Mouse (Mus musculus): ENCODE results near the gene Slc1a5. TPM values are rescaled to one million over a fixed set of nuclear protein-coding genes. Genes with fewer than 3 reads are reported as not detected.
A peak's percentile ranks its signal among the peaks of the same experiment; 100 is the strongest.

The Slc1a5 gene
- polyA plus RNA-seq, 1 experiment: 24.9 TPM

GRCm38 (mm10) chr7:16780076-16780475 lies 1.1 kb upstream of the Slc1a5 start:
- Histone ChIP-seq H3K9me3 (ENCODE audit: control insufficient read depth, low read length) (peaks cover 5% of the 10 kb centered on the region; the same call in 1 of the 2 replicates), H3K27me3 (ENCODE audit: control insufficient read depth) (peaks cover 6% of the 10 kb centered on the region), H3K4me1 (ENCODE audit: control insufficient read depth) (peaks cover 31% of the 10 kb centered on the region), H3K36me3 (ENCODE audit: control insufficient read depth) (peaks cover 34% of the 10 kb centered on the region), H3K4me3 (replicated peaks) (no peak overlapping the region)
- no peak for TF ChIP-seq GATA1 (IDR thresholded peaks at IDR 0.05; ENCODE audit: low read length)
- TF ChIP-seq TAL1 (IDR thresholded peaks at IDR 0.05; ENCODE audit: low read length): no peak

GRCm38 (mm10) chr7:16781555-16781815 lies 345 bp downstream of the Slc1a5 start:
- Histone ChIP-seq H3K9me3 (ENCODE audit: control insufficient read depth, low read length) (peaks cover 5% of the 10 kb centered on the region; the same call in 1 of the 2 replicates), H3K27me3 (ENCODE audit: control insufficient read depth) (no peaks in the 10 kb centered on the region), H3K36me3 (ENCODE audit: control insufficient read depth) (peaks cover 48% of the 10 kb centered on the region), H3K4me3 (replicated peaks) (peak overlapping the region; percentile 90), H3K4me1 (ENCODE audit: control insufficient read depth) (peaks cover 45% of the 10 kb centered on the region)
- TF ChIP-seq GATA1 (IDR thresholded peaks at IDR 0.05; ENCODE audit: low read length) (no peak), TAL1 (IDR thresholded peaks at IDR 0.05; ENCODE audit: low read length) (no peak)

- TF ChIP-seq GATA1 (IDR thresholded peaks at IDR 0.05; ENCODE audit: low read length) (no peak), TAL1 (IDR thresholded peaks at IDR 0.05; ENCODE audit: low read length) (no peak)
- peaks cover 5% of the 10 kb centered on the region; the same call in 1 of the 2 replicates for H3K9me3 ChIP-seq (ENCODE audit: control insufficient read depth, low read length)
- peaks cover 53% of the 10 kb centered on the region for H3K36me3 ChIP-seq (ENCODE audit: control insufficient read depth)
- H3K4me3 ChIP-seq (replicated peaks): peak overlapping the region; percentile 90
- no peaks in the 10 kb centered on the region for H3K27me3 ChIP-seq (ENCODE audit: control insufficient read depth)
- peaks cover 50% of the 10 kb centered on the region for H3K4me1 ChIP-seq (ENCODE audit: control insufficient read depth)
Measured at GRCm38 (mm10) chr7:16781816-16782554, 845 bp downstream of the Slc1a5 start.

DNA sequence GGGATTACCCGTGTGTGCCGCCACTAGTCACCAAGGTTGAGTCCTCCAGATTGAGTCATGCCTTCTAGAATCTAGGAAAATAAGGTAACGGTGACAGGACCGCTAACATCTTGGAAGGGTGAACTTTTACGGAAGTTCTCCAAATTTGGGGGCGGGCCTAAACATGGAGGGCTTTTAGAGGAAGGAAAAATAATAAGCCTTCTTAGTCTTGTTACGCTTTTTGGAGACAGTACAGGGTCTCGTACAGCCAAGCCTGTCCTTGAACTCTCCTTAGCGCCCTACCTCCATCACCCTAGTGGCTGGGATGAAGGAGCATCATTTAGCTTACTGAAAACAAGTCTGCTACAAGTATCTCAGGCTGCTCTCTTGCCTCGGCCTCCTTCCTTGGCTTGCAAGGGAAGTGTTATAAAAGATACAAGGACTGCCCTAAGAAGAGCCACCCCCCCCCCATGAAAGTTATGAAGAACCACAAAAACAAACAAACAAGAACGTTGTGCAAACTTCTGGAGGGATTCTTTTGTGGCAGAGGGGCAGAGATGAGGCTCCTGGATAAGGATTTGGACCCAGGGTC lies 1.5 kb downstream of the Slc1a5 start:
- H3K36me3 ChIP-seq (ENCODE audit: control insufficient read depth): peaks cover 60% of the 10 kb centered on the region
- H3K9me3 ChIP-seq (ENCODE audit: control insufficient read depth, low read length): no peaks in the 10 kb centered on the region; the same call in 1 of the 2 replicates
- no peaks in the 10 kb centered on the region for H3K27me3 ChIP-seq (ENCODE audit: control insufficient read depth)
- peaks cover 48% of the 10 kb centered on the region for H3K4me1 ChIP-seq (ENCODE audit: control insufficient read depth)
- TF ChIP-seq GATA1 (IDR thresholded peaks at IDR 0.05; ENCODE audit: low read length) (peak; percentile 54), TAL1 (IDR thresholded peaks at IDR 0.05; ENCODE audit: low read length) (no peak)
- H3K4me3 ChIP-seq (replicated peaks): peak overlapping the region; percentile 90

GRCm38 (mm10) chr7:16783224-16783688 lies 2.1 kb downstream of the Slc1a5 start:
- H3K36me3 ChIP-seq (ENCODE audit: control insufficient read depth): peaks cover 66% of the 10 kb centered on the region
- peak; percentile 93 for TF ChIP-seq TAL1 (IDR thresholded peaks at IDR 0.05; ENCODE audit: low read length)
- TF ChIP-seq GATA1 (IDR thresholded peaks at IDR 0.05; ENCODE audit: low read length): peak; percentile 81
- no peaks in the 10 kb centered on the region for H3K9me3 ChIP-seq (ENCODE audit: control insufficient read depth, low read length)
- H3K4me3 ChIP-seq (replicated peaks): peak overlapping the region; percentile 90
- H3K27me3 ChIP-seq (ENCODE audit: control insufficient read depth): no peaks in the 10 kb centered on the region
- H3K4me1 ChIP-seq (ENCODE audit: control insufficient read depth): peaks cover 54% of the 10 kb centered on the region

GRCm38 (mm10) chr7:16783758-16784415 lies 2.7 kb downstream of the Slc1a5 start:
- peaks cover 72% of the 10 kb centered on the region for H3K36me3 ChIP-seq (ENCODE audit: control insufficient read depth)
- no peak for TF ChIP-seq GATA1 (IDR thresholded peaks at IDR 0.05; ENCODE audit: low read length)
- TF ChIP-seq TAL1 (IDR thresholded peaks at IDR 0.05; ENCODE audit: low read length): no peak
- no peaks in the 10 kb centered on the region for H3K9me3 ChIP-seq (ENCODE audit: control insufficient read depth, low read length)
- H3K4me3 ChIP-seq (replicated peaks): peak overlapping the region; percentile 90
- peaks cover 55% of the 10 kb centered on the region for H3K4me1 ChIP-seq (ENCODE audit: control insufficient read depth)
- H3K27me3 ChIP-seq (ENCODE audit: control insufficient read depth): no peaks in the 10 kb centered on the region

GRCm38 (mm10) chr7:16784498-16784976 lies 3.4 kb downstream of the Slc1a5 start:
- no peak for TF ChIP-seq GATA1 (IDR thresholded peaks at IDR 0.05; ENCODE audit: low read length)
- no peak for TF ChIP-seq TAL1 (IDR thresholded peaks at IDR 0.05; ENCODE audit: low read length)
- H3K4me1 ChIP-seq (ENCODE audit: control insufficient read depth): peaks cover 60% of the 10 kb centered on the region

DNA sequence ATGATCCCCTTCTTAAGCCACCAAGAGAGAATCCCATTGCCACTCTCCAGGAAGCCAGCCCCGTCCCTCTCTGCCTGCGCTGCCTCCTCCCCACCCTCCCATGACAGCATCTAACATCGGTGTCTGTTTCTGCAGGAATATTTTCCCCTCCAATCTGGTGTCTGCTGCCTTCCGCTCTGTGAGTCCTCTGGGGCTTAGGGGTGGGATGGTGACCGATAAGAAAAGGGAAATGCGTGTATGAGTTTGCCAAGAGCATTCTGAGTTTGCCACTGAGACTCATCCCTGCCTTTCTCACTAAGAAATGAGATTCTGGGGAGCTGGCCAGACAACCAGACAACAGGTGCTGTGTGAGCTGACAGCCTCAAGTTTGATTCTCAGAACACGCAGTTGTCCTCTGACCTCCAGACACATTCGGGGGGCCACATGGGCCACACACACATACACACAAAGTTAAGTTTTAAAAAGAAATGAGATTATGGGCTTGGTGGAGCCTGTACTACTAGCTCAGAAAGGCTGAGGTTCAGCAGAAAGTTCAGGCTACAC lies 4.5 kb downstream of the Slc1a5 start:
- peak overlapping the region; percentile 90 for H3K4me3 ChIP-seq (replicated peaks)
- no peaks in the 10 kb centered on the region for H3K9me3 ChIP-seq (ENCODE audit: control insufficient read depth, low read length)
- H3K36me3 ChIP-seq (ENCODE audit: control insufficient read depth): peaks cover 90% of the 10 kb centered on the region
- H3K4me1 ChIP-seq (ENCODE audit: control insufficient read depth): peaks cover 59% of the 10 kb centered on the region
- H3K27me3 ChIP-seq (ENCODE audit: control insufficient read depth): no peaks in the 10 kb centered on the region
- TF ChIP-seq TAL1 (IDR thresholded peaks at IDR 0.05; ENCODE audit: low read length) (no peak), GATA1 (IDR thresholded peaks at IDR 0.05; ENCODE audit: low read length) (no peak)

More at GRCm38 (mm10) chr7:16784498-16784976, 3.4 kb downstream of the Slc1a5 start:
- H3K36me3 ChIP-seq (ENCODE audit: control insufficient read depth): peaks cover 79% of the 10 kb centered on the region
- no peaks in the 10 kb centered on the region for H3K27me3 ChIP-seq (ENCODE audit: control insufficient read depth)
- H3K4me3 ChIP-seq (replicated peaks): peak overlapping the region; percentile 90
- H3K9me3 ChIP-seq (ENCODE audit: control insufficient read depth, low read length): no peaks in the 10 kb centered on the region

- no peaks in the 10 kb centered on the region; the same call in 1 of the 2 replicates for H3K27me3 ChIP-seq (ENCODE audit: control insufficient read depth)
- no peaks in the 10 kb centered on the region for H3K9me3 ChIP-seq (ENCODE audit: control insufficient read depth, low read length)
- H3K36me3 ChIP-seq (ENCODE audit: control insufficient read depth): peaks cover 100% of the 10 kb centered on the region
- no peak overlapping the region for H3K4me3 ChIP-seq (replicated peaks)
- TF ChIP-seq TAL1 (IDR thresholded peaks at IDR 0.05; ENCODE audit: low read length) (no peak), GATA1 (IDR thresholded peaks at IDR 0.05; ENCODE audit: low read length) (no peak)
- H3K4me1 ChIP-seq (ENCODE audit: control insufficient read depth): peaks cover 38% of the 10 kb centered on the region
Measured at GRCm38 (mm10) chr7:16792316-16792715, 11.2 kb downstream of the Slc1a5 start.
